Comparison of ENCODE assay signal across 8 mouse cellular contexts in genomic region chr7:25711731-25712197, GRCm38 (mm10). TPM values are rescaled to one million over a fixed set of nuclear protein-coding genes. Genes with fewer than 3 reads are reported as not detected.
DNase-seq lines count a peak whose midpoint lies in the region; ATAC-seq and TF ChIP-seq lines count a peak whose summit lies in the region.
"Had no signal": no experiment of that assay in that cellular context is flagged by ENCODE, and none has a peak within 500 bp of the region (broad histone marks: within the 10 kb centered on the region; RNA-seq: fewer than 3 reads in every experiment).

No protein-coding gene starts in this region.

- no peak overlapping the region for H3K9ac ChIP-seq in CH12.LX (ENCODE audit: insufficient read depth, low read depth)
- H3K9ac ChIP-seq in heart, postnatal 0 days (replicated peaks; ENCODE audit: low read depth, low read length) = no peak overlapping the region
- no peak overlapping the region for H3K9ac ChIP-seq in liver, embryonic 15.5 days
- H3K9ac ChIP-seq in stomach, postnatal 0 days (ENCODE audit: low read length) = no peak overlapping the region; the same call in 1 of the 2 replicates

- dilution Hi-C loops in CH12.LX (cut with MboI; ENCODE audit: extremely low pct_ligation_motif_present, extremely low pct_unique_long_range_greater_than_20kb, low sequenced_read_pairs) = no loop called here

- peak; percentile 46 for ATAC-seq in heart, postnatal 0 days (ENCODE audit: insufficient read depth, low read depth)
- ATAC-seq in liver, embryonic 15.5 days (ENCODE audit: insufficient read depth) = peak; percentile 31; the same call in 1 of the 2 replicates
- peak; percentile 67 for ATAC-seq in stomach, postnatal 0 days (ENCODE audit: low FRiP score, low TSS enrichment)

- H3K4me2 ChIP-seq in CH12.LX (ENCODE audit: insufficient read depth, low read depth, poor library complexity, severe bottlenecking) = no peak overlapping the region
- H3K4me2 ChIP-seq in heart, postnatal 0 days (ENCODE audit: low read depth, low read length) = no peak overlapping the region
- H3K4me2 ChIP-seq in liver, embryonic 15.5 days = no peak overlapping the region
- no peak overlapping the region for H3K4me2 ChIP-seq in stomach, postnatal 0 days (replicated peaks; ENCODE audit: low read depth)

- H3K27me3 ChIP-seq in CH12.LX (replicated peaks) = no peaks in the 10 kb centered on the region
- H3K27me3 ChIP-seq in heart, postnatal 0 days (ENCODE audit: control insufficient read depth, insufficient read depth, low read length) = no peaks in the 10 kb centered on the region
- no peaks in the 10 kb centered on the region for H3K27me3 ChIP-seq in liver, embryonic 15.5 days
- H3K27me3 ChIP-seq in stomach, postnatal 0 days (ENCODE audit: control insufficient read depth, insufficient read depth, low read length) = no peaks in the 10 kb centered on the region

- DNase-seq in 416B (ENCODE audit: low read depth) (peak; percentile 94), CH12.LX (ENCODE audit: extremely low read depth) (peak; percentile 66)
- peak; percentile 76 for DNase-seq in embryo, embryonic 10.5 days (ENCODE audit: low spot score)
- peak; percentile 67 for DNase-seq in heart, postnatal 0 days (ENCODE audit: low spot score)
- peak; percentile 67 for DNase-seq in stomach, postnatal 0 days (ENCODE audit: low spot score)
- DNase-seq in layer of hippocampus, adult 9-11 months = no peak

- WGBS in heart, postnatal 0 days = 29% methylated on average over 7 of the region's 7 CpGs
- 24% methylated on average over 7 of the region's 7 CpGs for WGBS in liver, embryonic 15.5 days (ENCODE audit: insufficient replicate concordance)
- WGBS in stomach, postnatal 0 days = 25% methylated on average over 7 of the region's 7 CpGs

- H3K9me3 ChIP-seq in CH12.LX (replicated peaks; ENCODE audit: low read length) = no peaks in the 10 kb centered on the region
- no peaks in the 10 kb centered on the region for H3K9me3 ChIP-seq in heart, postnatal 0 days (replicated peaks; ENCODE audit: control insufficient read depth, low read length)
- H3K9me3 ChIP-seq in liver, embryonic 15.5 days (replicated peaks) = no peaks in the 10 kb centered on the region
- H3K9me3 ChIP-seq in stomach, postnatal 0 days (ENCODE audit: control insufficient read depth, low read length) = no peaks in the 10 kb centered on the region

- H3K4me3 ChIP-seq in CH12.LX (replicated peaks in 1 of 3; ENCODE audit: low read depth in 2 of 3, low read length in 2 of 3, poor library complexity in 1 of 3) = no peak overlapping the region
- H3K4me3 ChIP-seq in heart, postnatal 0 days (ENCODE audit: low read depth, low read length) = no peak overlapping the region
- H3K4me3 ChIP-seq in liver, embryonic 15.5 days (replicated peaks) = no peak overlapping the region
- H3K4me3 ChIP-seq in stomach, postnatal 0 days (ENCODE audit: low read depth, low read length) = no peak overlapping the region

- no peak for TF ChIP-seq CTCF in CH12.LX (conservative IDR thresholded peaks at IDR 0.05 in 1 of 2, IDR thresholded peaks at IDR 0.05 in 1 of 2; ENCODE audit: low read depth in 2 of 2, low read length in 2 of 2)
- no peak for TF ChIP-seq CTCF in heart, postnatal 0 days (IDR thresholded peaks at IDR 0.05; ENCODE audit: low read depth)
- TF ChIP-seq CTCF in stomach, postnatal 0 days (IDR thresholded peaks at IDR 0.05; ENCODE audit: low read depth) = no peak

- TF ChIP-seq EP300 in CH12.LX (IDR thresholded peaks at IDR 0.05; ENCODE audit: low read length) = no peak
- TF ChIP-seq EP300 in heart, postnatal 0 days (IDR thresholded peaks at IDR 0.05; ENCODE audit: low read depth) = no peak
- TF ChIP-seq EP300 in stomach, postnatal 0 days (optimal IDR thresholded peaks at IDR 0.05) = no peak

- H3K4me1 ChIP-seq in CH12.LX (ENCODE audit: control insufficient read depth in 1 of 2, insufficient read depth in 2 of 2) = peaks cover 28 to 70% of the 10 kb centered on the region in 2 experiments
- H3K4me1 ChIP-seq in heart, postnatal 0 days (ENCODE audit: control insufficient read depth, insufficient read depth) = peaks cover 36% of the 10 kb centered on the region
- peaks cover 44% of the 10 kb centered on the region for H3K4me1 ChIP-seq in liver, embryonic 15.5 days (replicated peaks)
- H3K4me1 ChIP-seq in stomach, postnatal 0 days (replicated peaks; ENCODE audit: control insufficient read depth, insufficient read depth) = peaks cover 6% of the 10 kb centered on the region; the same call in 1 of the 2 replicates

- peak overlapping the region; percentile 69 for H3K27ac ChIP-seq in CH12.LX (ENCODE audit: insufficient read depth, low read depth)
- peak overlapping the region; percentile 81 for H3K27ac ChIP-seq in heart, postnatal 0 days (ENCODE audit: low read depth)
- peak overlapping the region; percentile 45; the same call in 1 of the 2 replicates for H3K27ac ChIP-seq in liver, embryonic 15.5 days (replicated peaks)
- H3K27ac ChIP-seq in stomach, postnatal 0 days (replicated peaks) = 0 out of 2 replicates have a peak overlapping the region, but pooled peaks have one; percentile 24

- H3K36me3 ChIP-seq in CH12.LX (replicated peaks in 1 of 2; ENCODE audit: control insufficient read depth in 1 of 2, insufficient read depth in 1 of 2, low read length in 1 of 2) = peaks cover 57 to 86% of the 10 kb centered on the region in 2 experiments
- H3K36me3 ChIP-seq in heart, postnatal 0 days (replicated peaks; ENCODE audit: control insufficient read depth, insufficient read depth, low read length) = peaks cover 46% of the 10 kb centered on the region
- H3K36me3 ChIP-seq in liver, embryonic 15.5 days (replicated peaks) = peaks cover 52% of the 10 kb centered on the region
- H3K36me3 ChIP-seq in stomach, postnatal 0 days (ENCODE audit: control insufficient read depth, insufficient read depth, low read length) = peaks cover 23% of the 10 kb centered on the region

- 0 out of 2 replicates have a peak, but pooled peaks cover 1% of the 10 kb centered on the region for H3K79me2 ChIP-seq in CH12.LX (replicated peaks; ENCODE audit: control insufficient read depth, extremely low read depth, insufficient read depth, poor library complexity, severe bottlenecking)

- TF ChIP-seq RAD21 in CH12.LX (IDR thresholded peaks at IDR 0.05; ENCODE audit: low read depth, low read length) = no peak

- TF ChIP-seq POLR2A in CH12.LX (IDR thresholded peaks at IDR 0.05; ENCODE audit: low read depth, low read length) = no peak

- in situ Hi-C loops in CH12.LX (cut with MboI; ENCODE audit: low pct_ligation_motif_present, low pct_unique_long_range_greater_than_20kb, low sequenced_read_pairs) = no loop called here

TF ChIP-seq in CH12.LX, 34 proteins besides CTCF, POLR2A, EP300 and RAD21 (continues in another document):
- TF ChIP-seq SIN3A (IDR thresholded peaks at IDR 0.05; ENCODE audit: low read length) (0 out of 2 replicates have a peak, but pooled peaks have one; percentile 9), MYC (IDR thresholded peaks at IDR 0.05; ENCODE audit: low read depth, low read length) (no peak), ZNF384 (IDR thresholded peaks at IDR 0.05; ENCODE audit: low read depth, low read length) (no peak), USF1 (IDR thresholded peaks at IDR 0.05; ENCODE audit: low read depth, low read length) (no peak), GABPA (IDR thresholded peaks at IDR 0.05; ENCODE audit: insufficient replicate concordance, low read depth, low read length) (no peak), KAT2A (IDR thresholded peaks at IDR 0.05; ENCODE audit: insufficient replicate concordance, low read length) (no peak)

RNA-seq across cellular contexts. Expression of gene Ccdc97, which starts 7.1 kb away (rescaled TPM):
- total RNA-seq in CH12.LX (2012; rRNA removed) (14.1 and 14.4 TPM in 2 replicates), CH12.LX (2014; rRNA removed) (4.5 and 5.7 TPM in 2 replicates)
- 38.8 and 44.8 TPM in 2 replicates for polyA plus RNA-seq in CH12.LX (2012; ENCODE audit: insufficient read length, low read depth)
- total RNA-seq in heart, postnatal 0 days (2014; rRNA removed; ENCODE audit: low replicate concordance) = 11.6 and 31.6 TPM in 2 replicates
- 13.3 and 14.7 TPM in 2 replicates for polyA plus RNA-seq in heart, postnatal 0 days (2015; fragmentation: Nextera tagmentation; extraction: Ambion mirVana)
- 9.7 and 10.6 TPM in 2 replicates for polyA plus RNA-seq in liver, embryonic 15.5 days (2015; fragmentation: Nextera tagmentation; extraction: Ambion mirVana)
- polyA plus RNA-seq in stomach, postnatal 0 days (2015; fragmentation: Nextera tagmentation; extraction: Ambion mirVana) = 7.9 and 10.2 TPM in 2 replicates

RNA-seq across cellular contexts. Expression of gene Tgfb1, which starts 25.0 kb away (rescaled TPM):
- total RNA-seq in CH12.LX (2012; rRNA removed) = 25.9 and 28.8 TPM in 2 replicates
- 8.7 and 9.2 TPM in 2 replicates for total RNA-seq in CH12.LX (2014; rRNA removed)
- polyA plus RNA-seq in CH12.LX (2012; ENCODE audit: insufficient read length, low read depth) = 104 and 109 TPM in 2 replicates
- total RNA-seq in heart, postnatal 0 days (2014; rRNA removed; ENCODE audit: low replicate concordance) = 10.4 and 10.7 TPM in 2 replicates
- 2.6 TPM in 2 replicates for polyA plus RNA-seq in heart, postnatal 0 days (2015; fragmentation: Nextera tagmentation; extraction: Ambion mirVana)
- polyA plus RNA-seq in liver, embryonic 15.5 days (2015; fragmentation: Nextera tagmentation; extraction: Ambion mirVana) = 5.0 and 6.0 TPM in 2 replicates
- polyA plus RNA-seq in stomach, postnatal 0 days (2015; fragmentation: Nextera tagmentation; extraction: Ambion mirVana) = 1.4 and 1.6 TPM in 2 replicates

RNA-seq across cellular contexts. Expression of gene B9d2, which starts 31.2 kb away (rescaled TPM):
- total RNA-seq in CH12.LX (2012; rRNA removed) (13.1 and 15.8 TPM in 2 replicates), CH12.LX (2014; rRNA removed) (9.3 and 10.0 TPM in 2 replicates)
- 21.2 and 23.8 TPM in 2 replicates for polyA plus RNA-seq in CH12.LX (2012; ENCODE audit: insufficient read length, low read depth)
- total RNA-seq in heart, postnatal 0 days (2014; rRNA removed; ENCODE audit: low replicate concordance) = 5.0 and 11.4 TPM in 2 replicates
- 26.5 and 26.7 TPM in 2 replicates for polyA plus RNA-seq in heart, postnatal 0 days (2015; fragmentation: Nextera tagmentation; extraction: Ambion mirVana)
- 19.9 and 23.2 TPM in 2 replicates for polyA plus RNA-seq in liver, embryonic 15.5 days (2015; fragmentation: Nextera tagmentation; extraction: Ambion mirVana)
- polyA plus RNA-seq in stomach, postnatal 0 days (2015; fragmentation: Nextera tagmentation; extraction: Ambion mirVana) = 11.6 and 12.5 TPM in 2 replicates

RNA-seq across cellular contexts. Expression of gene Tmem91, which starts 36.8 kb away (rescaled TPM):
- total RNA-seq in CH12.LX (2012; rRNA removed) (0.17 and 0.55 TPM in 2 replicates), CH12.LX (2014; rRNA removed) (not detected in 2 replicates)
- 1.3 and 1.9 TPM in 2 replicates for polyA plus RNA-seq in CH12.LX (2012; ENCODE audit: insufficient read length, low read depth)
- not detected in 2 replicates for total RNA-seq in heart, postnatal 0 days (2014; rRNA removed; ENCODE audit: low replicate concordance)
- 0.77 and 1.2 TPM in 2 replicates for polyA plus RNA-seq in heart, postnatal 0 days (2015; fragmentation: Nextera tagmentation; extraction: Ambion mirVana)
- 0.96 and 1.0 TPM in 2 replicates for polyA plus RNA-seq in liver, embryonic 15.5 days (2015; fragmentation: Nextera tagmentation; extraction: Ambion mirVana)
- polyA plus RNA-seq in stomach, postnatal 0 days (2015; fragmentation: Nextera tagmentation; extraction: Ambion mirVana) = 0.78 and 0.92 TPM in 2 replicates
- total RNA-seq: gastrocnemius, postnatal 4 days had no signal

RNA-seq across cellular contexts. Expression of gene Hnrnpul1, which starts 42.8 kb away (rescaled TPM):
- total RNA-seq in CH12.LX (2012; rRNA removed) (67.6 and 72.2 TPM in 2 replicates), CH12.LX (2014; rRNA removed) (44.7 and 52.6 TPM in 2 replicates)
- 155 and 188 TPM in 2 replicates for polyA plus RNA-seq in CH12.LX (2012; ENCODE audit: insufficient read length, low read depth)
- 78.5 and 101 TPM in 2 replicates for total RNA-seq in heart, postnatal 0 days (2014; rRNA removed; ENCODE audit: low replicate concordance)
- polyA plus RNA-seq in heart, postnatal 0 days (2015; fragmentation: Nextera tagmentation; extraction: Ambion mirVana) = 26.8 and 27.7 TPM in 2 replicates
- 26.8 and 28.0 TPM in 2 replicates for polyA plus RNA-seq in liver, embryonic 15.5 days (2015; fragmentation: Nextera tagmentation; extraction: Ambion mirVana)
- 25.9 and 27.5 TPM in 2 replicates for polyA plus RNA-seq in stomach, postnatal 0 days (2015; fragmentation: Nextera tagmentation; extraction: Ambion mirVana)

Comparison
In these comparisons a context has a peak if more than half of its experiments do, and no peak if none do; other contexts are left out.
1. H3K27ac ChIP-seq: peak in every context shown above with its lines; median percentile 81 in heart, postnatal 0 days; 69 in CH12.LX; 45 in liver, embryonic 15.5 days; 24 in stomach, postnatal 0 days.
2. RNA of gene Tgfb1, which starts 25.0 kb away (polyA plus RNA-seq): 104 to 109 TPM in CH12.LX; 5.0 to 6.0 TPM in liver, embryonic 15.5 days, 2.6 TPM in heart, postnatal 0 days and 1.4 to 1.6 TPM in stomach, postnatal 0 days; every median in the first group is over 10 times any median in the second.
3. Peak in every context shown above with its lines, with median percentiles within 50 percentile points of each other: ATAC-seq.